Mouse (Mus musculus) layer of hippocampus, postnatal 36 days (tissue): ENCODE results near the gene Cyp2d22. TPM values are rescaled to one million over a fixed set of nuclear protein-coding genes. Genes with fewer than 3 reads are reported as not detected.
"Not testable (repeated sequence)": the region's sequence is repeated elsewhere in the genome, so short reads cannot be mapped to it uniquely, and the experiment has no call there.

ENCODE experiments used
- DNase-seq, 2 experiments: peaks; one replicate each; pipeline ENCODE4 v3.0.0; 2022
- total RNA-seq, 2 experiments: library from RNA; stranded (reverse); gene quantifications; 2 replicates each; pipeline ENCODE4 v1.2.3; 2021

Gene Cyp2d22
- total RNA-seq, 2 experiments from 2014 or later, result 40.9 to 47.4 TPM

DNA sequence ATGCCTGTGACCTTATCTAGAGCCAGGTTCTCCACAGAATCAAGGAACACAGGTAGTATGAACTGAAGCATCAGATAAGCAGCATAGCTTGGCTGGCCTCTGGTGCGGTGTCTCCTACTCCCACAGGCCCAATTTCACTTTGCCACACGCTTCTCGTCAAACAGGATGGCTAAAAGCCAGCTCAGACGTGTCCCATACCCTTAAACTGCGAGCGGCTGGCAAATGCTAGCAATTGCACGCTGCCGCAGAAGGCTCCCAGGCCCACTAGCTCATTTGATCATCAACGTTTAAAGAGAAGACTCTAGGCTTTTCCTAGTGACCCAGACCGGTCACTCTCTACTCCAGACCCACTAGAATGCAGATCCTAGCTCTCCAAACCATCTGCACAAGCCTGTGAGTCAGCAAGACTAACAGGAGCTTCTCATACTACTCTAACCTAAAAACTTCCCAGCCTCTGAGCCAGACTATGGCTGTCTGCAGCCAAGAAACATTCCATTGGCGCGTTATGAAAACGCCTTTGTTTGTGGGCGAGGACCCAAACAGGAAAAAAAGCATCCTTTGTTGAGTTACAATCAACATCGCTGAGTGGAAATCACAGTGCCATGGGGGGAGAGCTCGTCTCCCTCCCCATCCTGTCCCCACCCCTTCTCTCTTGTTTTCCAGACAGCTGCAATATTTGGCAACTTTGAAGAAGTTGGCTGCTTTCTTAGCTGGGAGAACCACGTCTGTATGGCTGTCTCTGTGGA, 3.5 kb downstream of the Cyp2d22 start:
- DNase-seq, result peak; percentile 55 to 61

DNA sequence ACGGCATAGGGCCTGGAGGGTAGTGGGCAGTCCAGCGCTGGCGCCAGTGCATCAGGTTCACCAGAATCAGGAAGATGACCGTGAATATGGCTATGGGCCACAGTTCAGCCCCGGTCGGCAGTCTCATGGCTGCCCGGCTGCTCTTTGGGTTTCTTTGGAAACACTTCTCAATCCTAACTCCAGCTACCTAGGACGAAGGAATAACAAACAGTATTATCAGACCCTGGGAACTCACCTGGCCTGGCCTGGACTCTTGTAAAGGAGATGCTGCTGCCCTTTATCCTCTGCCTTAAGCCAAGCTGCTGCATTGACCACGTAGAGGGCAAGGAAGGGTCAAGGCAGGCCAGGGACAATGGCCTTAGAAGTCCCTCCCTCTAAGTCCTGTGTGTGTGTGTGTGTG, 4.2 kb downstream of the Cyp2d22 start:
- DNase-seq, result no peak

GRCm38 (mm10) chr15:82374437-82374836, 5.6 kb downstream of the Cyp2d22 start:
- no peak for DNase-seq

GRCm38 (mm10) chr15:82372991-82373390, 7.1 kb downstream of the Cyp2d22 start:
- DNase-seq, result no peak

GRCm38 (mm10) chr15:82372446-82372845, 7.6 kb downstream of the Cyp2d22 start:
- no peak for DNase-seq

GRCm38 (mm10) chr15:82368851-82369250, 11.2 kb downstream of the Cyp2d22 start:
- DNase-seq, result no peak

GRCm38 (mm10) chr15:82368146-82368545, 11.9 kb downstream of the Cyp2d22 start:
- no peak for DNase-seq

GRCm38 (mm10) chr15:82364561-82364960, 15.5 kb downstream of the Cyp2d22 start:
- DNase-seq, result not testable (repeated sequence)

GRCm38 (mm10) chr15:82363801-82364200, 16.3 kb downstream of the Cyp2d22 start:
- DNase-seq, result not testable (repeated sequence)

- DNase-seq, result no peak
These were observed 17.8 kb downstream of the Cyp2d22 start for GRCm38 (mm10) chr15:82362234-82362633.

- no peak for DNase-seq
These were observed 18.5 kb downstream of the Cyp2d22 start for GRCm38 (mm10) chr15:82361459-82362018.

GRCm38 (mm10) chr15:82358431-82359260, 21.4 kb downstream of the Cyp2d22 start:
- DNase-seq, result no peak

DNA sequence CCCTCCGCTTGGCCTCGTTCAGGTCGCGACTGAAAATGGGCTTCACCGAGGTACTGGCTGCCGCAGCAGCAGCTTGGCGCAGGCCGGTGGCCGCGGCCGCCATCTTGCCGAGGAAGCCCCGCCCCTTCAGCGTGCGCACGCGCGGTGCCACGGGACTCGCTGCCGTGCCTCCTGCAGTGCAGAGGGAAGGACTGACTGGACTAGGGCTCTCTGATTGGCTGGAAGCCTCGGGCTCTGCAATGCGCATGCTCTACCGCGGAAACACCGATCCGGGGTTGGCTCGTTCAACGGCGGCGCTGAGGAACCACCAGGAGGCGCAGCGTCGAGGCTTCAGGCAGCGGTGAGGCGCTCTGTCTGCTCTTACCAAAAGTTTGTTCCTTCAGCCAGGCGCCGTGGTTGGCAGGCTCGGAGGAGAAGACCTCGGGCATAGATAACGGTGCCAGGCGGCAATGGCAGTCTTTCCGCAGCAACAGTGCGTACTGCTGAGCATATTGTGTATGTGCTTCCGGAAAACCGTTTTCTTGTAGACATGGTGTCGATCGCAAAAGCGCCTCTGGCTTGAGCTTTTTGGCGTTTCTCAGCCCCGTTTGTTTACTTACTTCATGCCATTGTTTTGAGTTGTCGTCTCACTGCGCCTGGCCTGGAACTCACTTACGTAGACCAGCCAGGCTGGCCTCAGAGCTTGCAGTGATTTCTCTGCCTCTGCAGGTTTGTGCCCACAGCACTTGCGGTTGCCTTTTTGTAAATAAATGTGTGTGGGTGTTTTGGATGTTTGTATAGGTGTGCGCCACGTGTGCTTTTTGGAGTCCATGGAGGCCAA, 25.7 kb downstream of the Cyp2d22 start, which contains the start of gene Ndufa6:
Ndufa6 (minus strand) TSS at position 197 of the 820 bp plus-strand sequence.
- peak; percentile 94 to 96 for DNase-seq

DNA sequence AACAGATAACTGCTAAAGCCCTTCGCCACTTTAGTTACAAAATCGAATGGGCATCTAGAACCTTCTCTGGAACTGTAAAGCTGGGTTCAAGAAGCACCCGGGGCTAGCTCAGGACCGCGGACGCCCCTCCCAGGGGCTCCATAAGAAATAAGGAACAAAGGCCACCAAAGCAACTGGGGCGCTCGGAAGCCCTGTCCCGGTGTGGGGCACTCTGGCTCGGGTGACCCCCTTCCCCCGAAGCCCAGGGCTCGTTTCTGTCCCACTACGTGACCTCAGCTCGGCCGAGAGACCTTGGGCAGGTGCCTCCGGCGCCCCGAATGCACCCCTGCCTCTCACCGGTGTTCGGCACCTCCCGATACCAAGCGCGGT, 26.3 kb downstream of the Cyp2d22 start:
- DNase-seq, result no peak

DNA sequence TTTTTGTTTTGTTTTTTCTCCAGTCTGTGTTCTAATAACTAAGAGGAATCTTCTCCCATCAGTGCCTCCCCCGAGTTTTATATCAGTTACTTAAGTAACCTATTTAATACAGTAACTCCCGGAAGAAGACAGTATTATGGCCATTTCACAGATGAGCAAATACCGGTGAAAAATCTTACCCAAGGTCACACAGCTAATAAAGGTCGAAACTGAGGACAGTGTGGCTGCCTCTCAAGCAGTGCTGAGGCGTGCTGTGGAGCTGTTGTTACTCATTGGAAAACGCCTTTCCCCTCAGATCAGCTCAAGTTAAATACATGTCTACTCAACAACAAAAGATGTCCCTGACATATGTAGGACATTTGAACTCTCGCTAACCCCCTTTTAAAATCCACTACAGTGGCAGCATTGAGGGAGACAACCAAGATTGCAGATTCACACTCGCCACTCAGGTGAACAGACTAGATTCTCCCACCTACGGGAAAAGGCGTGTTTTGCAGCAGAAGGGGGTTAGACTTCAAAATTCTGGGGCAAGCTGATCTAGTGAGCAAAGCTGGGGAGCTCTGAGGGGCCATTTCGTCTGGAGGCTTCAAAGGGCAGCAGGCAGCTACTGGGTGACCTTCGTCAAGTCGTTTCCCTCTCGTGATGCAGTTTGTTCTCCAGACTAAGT, 26.8 kb downstream of the Cyp2d22 start:
- DNase-seq, result no peak

DNA sequence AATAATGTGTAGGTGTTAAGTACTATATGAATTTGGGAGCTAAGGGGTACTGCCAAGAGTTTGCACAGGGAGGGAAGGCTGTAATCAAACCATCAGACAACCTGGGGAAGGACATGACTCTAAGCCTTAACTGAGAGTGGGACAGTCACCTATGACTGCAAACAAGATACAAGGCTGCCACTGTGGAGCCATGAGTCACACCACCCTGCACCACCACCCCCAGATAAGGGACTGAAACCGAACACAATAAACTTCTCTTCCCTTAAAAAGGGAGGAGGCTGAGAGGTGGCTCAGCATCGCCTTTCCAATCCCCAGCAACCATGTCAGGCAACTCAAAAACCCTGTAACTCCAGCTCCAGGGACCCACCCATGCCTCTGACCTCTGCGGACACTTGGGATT, 28.6 kb downstream of the Cyp2d22 start:
- DNase-seq, result no peak

GRCm38 (mm10) chr15:82350349-82350748, 29.7 kb downstream of the Cyp2d22 start:
- no peak for DNase-seq

- no peak for DNase-seq
These were observed 31.1 kb downstream of the Cyp2d22 start for GRCm38 (mm10) chr15:82348999-82349341.

GRCm38 (mm10) chr15:82348258-82348998, 31.6 kb downstream of the Cyp2d22 start:
- DNase-seq, result no peak

DNA sequence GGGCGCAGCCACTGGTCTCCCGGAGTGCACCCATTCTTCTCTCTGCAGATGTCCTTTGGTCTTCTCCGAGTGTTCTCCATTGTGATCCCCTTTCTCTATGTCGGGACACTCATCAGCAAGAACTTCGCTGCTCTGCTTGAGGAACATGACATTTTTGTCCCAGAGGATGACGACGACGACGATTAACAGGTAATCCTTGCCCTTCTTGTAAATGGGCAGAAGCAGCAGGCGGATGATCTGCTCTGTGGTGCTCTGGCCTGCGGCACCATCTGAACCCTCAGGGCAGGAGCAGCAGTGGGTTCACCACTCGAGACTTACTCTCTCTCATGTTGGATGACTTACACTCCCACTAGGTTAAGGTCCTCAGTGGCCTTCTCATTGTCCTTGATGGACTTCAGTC, 32.2 kb downstream of the Cyp2d22 start:
- no peak for DNase-seq

DNA sequence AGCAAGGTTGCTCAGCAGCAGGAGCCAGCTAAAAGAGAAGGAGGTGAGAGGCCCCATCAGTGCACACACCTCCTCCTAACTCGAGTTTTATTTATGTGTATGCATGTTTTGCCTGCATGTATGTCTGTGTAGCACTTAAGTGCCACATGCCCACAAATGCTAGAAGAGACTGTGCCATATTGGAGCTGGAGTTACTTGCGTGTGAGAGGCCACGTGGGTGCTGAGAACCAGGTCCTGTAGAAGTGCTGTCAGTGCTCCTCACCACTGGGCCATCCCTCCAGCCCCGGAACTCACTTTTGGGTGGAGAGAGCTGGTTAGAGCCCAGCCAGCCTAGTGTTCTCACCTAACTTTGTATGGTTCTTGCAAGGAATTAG, 32.8 kb downstream of the Cyp2d22 start:
- no peak for DNase-seq
